Mouse (Mus musculus): Measurements from ENCODE around the gene Efna2.

Efna2 gene

GRCm38 (mm10) chr10:80237020-80237419, 57.7 kb downstream of the Efna2 start:
- H3K36me3 ChIP-seq (ENCODE audit: insufficient read depth, low read length) = peaks cover 100% of the 10 kb centered on the region
- no peaks in the 10 kb centered on the region for H3K9me3 ChIP-seq (ENCODE audit: low read length)
- H3K4me3 ChIP-seq (replicated peaks; ENCODE audit: low read length) = no peak overlapping the region
- TF ChIP-seq CTCF (conservative IDR thresholded peaks at IDR 0.05; ENCODE audit: low read length) (no peak), POU5F1 (IDR thresholded peaks at IDR 0.05; ENCODE audit: borderline replicate concordance, low read length) (no peak), NANOG (IDR thresholded peaks at IDR 0.05; ENCODE audit: borderline replicate concordance, low read length) (no peak)
- peaks cover 60% of the 10 kb centered on the region for H3K4me1 ChIP-seq (replicated peaks; ENCODE audit: low read depth, low read length)
- H3K27me3 ChIP-seq (ENCODE audit: insufficient read depth, low read length) = no peaks in the 10 kb centered on the region

DNA sequence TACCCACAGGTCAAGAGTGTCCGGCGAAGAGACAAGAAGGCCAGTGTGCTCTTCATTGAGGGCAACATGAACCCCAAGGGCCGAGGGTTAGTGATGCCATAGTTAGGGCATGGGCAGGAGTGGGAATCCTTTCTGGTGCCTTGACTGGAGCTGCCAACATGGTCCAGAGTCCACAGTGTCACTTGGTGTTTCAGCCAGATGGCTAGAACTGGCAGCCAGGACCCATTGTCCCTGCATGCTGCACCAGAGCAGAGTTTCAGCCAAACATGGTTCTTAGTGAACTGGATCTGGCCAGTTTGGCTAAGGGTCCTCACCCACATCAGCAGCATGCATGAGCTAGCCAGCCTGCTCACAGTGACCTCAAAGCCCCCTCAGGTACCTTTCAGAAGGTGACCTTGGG, 59.0 kb downstream of the Efna2 start:
- no peak for TF ChIP-seq CTCF (conservative IDR thresholded peaks at IDR 0.05; ENCODE audit: low read length)
- no peak for TF ChIP-seq POU5F1 (IDR thresholded peaks at IDR 0.05; ENCODE audit: borderline replicate concordance, low read length)
- no peak for TF ChIP-seq NANOG (IDR thresholded peaks at IDR 0.05; ENCODE audit: borderline replicate concordance, low read length)
- no peak overlapping the region for H3K4me3 ChIP-seq (replicated peaks; ENCODE audit: low read length)
- no peaks in the 10 kb centered on the region for H3K9me3 ChIP-seq (ENCODE audit: low read length)
- peaks cover 100% of the 10 kb centered on the region for H3K36me3 ChIP-seq (ENCODE audit: insufficient read depth, low read length)
- H3K27me3 ChIP-seq (ENCODE audit: insufficient read depth, low read length) = no peaks in the 10 kb centered on the region
- peaks cover 47% of the 10 kb centered on the region for H3K4me1 ChIP-seq (replicated peaks; ENCODE audit: low read depth, low read length)
